Mouse (Mus musculus) c-Kit-positive CD71-positive TER-119-negative erythroid progenitor cells, embryonic 14.5 days (primary cell): ENCODE results near the gene Ddx1.

Experiments
- DNase-seq: peaks from one replicate; pipeline ENCODE4 v3.0.0-alpha.2; 2013; ENCODE audit warnings: low read depth

The Ddx1 gene

DNA sequence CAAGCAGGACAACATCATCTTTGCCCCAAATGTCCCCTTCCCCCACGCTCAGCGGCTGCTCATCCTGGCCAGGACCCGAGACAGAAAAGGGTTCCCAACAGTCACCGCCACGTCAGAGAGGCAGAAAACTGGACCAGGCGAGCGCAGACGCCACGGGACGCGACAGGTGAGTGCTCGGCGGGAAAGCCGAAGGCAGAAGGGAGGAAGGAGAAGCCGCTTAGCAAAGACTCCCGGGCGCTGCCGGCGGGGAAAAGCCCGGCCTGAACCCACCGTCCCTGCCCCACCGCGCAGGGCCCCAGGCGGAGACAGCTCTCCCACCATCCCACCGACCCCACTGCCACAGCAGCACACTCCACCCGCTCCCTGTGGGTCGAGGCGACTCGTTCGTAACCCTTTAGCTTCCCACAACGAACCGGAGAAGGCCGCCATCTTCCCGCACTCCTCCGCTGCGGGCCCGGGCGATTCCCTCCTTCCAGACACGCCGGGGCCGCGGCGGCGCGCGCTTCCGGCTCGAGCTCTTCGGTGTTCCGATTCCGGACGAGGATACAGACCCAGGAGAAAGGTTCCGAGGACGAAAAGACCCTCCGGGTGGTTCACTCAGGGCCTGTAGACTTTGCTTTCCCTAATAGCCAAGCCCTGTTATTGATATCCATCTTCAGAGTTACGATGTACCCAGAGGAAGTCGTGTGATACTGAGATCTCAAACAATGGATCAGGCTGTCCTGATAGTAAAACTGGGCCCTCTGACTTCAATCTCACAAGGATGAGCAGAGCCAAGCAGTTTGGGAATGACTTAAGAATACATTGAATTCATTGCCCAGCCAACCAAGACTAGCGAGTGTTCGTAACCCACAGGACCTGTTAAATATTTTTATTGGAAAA lies at the start of gene Ddx1:
Gene Ddx1, minus strand, starts transcription at position 523 of the 882 bp plus-strand sequence.
- peak; percentile 75 for DNase-seq

- DNase-seq: no peak
Observed at GRCm38 (mm10) chr12:13293421-13293881, 44.4 kb upstream of the Ddx1 start.

DNA sequence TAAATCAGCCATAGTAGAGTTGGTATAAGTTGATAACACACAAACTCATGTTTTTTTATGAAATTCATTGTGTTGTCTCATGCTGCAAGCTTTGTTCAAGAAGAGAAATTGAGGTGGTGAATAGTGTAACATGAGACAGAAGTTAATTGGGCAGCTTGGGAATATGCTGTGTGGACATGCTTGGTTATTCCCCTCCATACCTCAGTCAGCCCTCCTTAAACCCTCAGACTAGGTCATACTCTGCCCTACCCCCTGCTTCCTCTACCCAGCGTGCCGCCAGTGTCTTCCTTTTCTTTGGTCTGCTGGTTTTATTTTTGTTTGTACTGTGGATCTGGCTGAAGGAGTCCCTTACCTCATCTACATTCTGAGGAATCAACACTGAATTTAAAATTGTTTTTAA lies 42.4 kb upstream of the Ddx1 start:
- DNase-seq: no peak

DNA sequence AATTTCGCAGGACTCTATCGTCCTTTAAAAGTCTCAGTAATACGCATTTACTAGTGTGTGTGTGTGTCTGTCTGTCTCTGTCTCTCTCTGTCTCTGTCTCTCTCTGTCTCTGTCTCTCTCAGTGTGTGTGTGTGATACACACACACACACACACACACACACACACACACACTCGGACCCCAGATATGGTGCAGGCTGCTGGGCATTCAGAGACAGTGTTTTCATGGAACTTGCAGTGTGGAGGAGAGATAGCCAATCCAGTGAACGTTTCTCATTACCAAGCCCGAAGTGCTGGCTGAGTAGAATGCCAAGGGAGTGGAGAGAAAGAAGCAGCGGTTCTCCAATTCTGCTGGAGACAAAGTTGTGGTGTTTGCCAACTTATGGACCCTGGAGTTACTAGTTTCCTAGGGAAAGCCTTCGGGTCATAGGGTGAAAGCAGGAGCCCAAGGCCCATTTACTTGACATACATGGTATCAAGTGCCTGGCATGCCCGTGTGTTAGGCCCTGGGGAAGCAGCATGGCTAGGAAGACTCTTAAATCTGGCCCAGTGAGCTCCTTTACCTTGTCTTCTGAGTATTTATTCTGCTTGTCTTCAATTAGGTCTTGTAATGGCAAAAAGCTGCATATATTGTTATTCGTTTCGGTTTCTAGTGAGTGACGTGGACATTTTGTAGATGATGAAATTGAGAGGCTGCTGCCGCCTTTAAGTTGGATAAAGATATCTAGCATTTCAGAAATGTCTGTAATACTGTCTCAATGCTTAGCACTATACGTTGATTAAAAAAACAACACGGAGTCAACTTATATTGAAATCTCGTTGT lies 20.8 kb upstream of the Ddx1 start:
- DNase-seq: no peak

DNA sequence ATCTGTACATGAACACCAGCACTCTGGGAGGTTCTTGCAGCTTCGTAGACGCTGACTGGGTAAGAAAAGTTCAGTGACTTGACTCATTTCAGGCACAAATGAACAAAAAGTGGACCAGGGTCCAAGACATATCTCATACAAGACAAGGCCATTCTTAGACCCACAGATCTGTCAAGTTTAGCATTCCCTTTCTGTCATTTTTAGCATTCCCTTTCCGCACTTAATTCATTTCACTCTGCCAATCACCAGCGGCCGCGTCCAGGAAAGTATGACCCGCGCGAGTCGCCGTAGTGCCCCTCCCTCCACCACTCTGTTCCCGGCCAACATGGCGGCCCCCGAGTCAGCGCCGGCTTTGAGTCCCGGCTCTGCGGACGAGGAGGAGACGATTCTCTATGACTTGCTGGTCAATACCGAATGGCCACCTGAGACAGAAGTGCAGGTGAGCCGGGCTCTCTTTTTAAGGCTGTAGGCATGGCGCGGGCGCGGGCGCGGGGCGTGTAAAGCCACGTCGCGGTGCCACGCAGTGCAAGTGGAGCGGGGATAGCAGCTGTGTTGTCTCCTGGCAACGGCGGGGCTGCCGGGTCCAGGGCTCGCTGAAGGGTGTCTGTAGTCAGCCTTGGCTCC lies 19.9 kb upstream of the Ddx1 start, which contains the start of gene Nbas:
Gene Nbas, plus strand, starts transcription at position 308 of the 624 bp plus-strand sequence.
- DNase-seq: peak; percentile 62

- DNase-seq: no peak
Observed at GRCm38 (mm10) chr12:13268412-13268811, 19.4 kb upstream of the Ddx1 start.

DNA sequence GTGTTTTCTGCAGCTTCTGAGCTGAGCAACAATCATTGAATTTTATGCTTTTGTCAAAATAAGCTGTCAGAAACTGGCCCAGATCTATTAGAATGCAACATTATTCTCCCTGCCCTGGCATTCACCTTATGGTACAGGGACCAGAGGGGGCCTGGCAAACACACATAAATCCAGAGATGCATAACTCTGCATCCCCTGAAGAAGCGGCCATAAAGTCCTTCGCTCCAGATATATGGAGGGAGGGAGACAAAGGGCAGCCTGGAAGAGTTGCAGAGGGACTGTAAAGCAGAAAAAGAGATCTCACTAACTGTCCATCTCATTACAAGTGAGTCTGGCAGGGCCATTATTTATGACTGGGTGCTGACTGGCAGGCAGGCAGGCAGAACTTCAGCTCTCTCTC lies 6.7 kb upstream of the Ddx1 start:
- DNase-seq: no peak

- DNase-seq: no peak
Observed at GRCm38 (mm10) chr12:13255068-13255467, 6.1 kb upstream of the Ddx1 start.

DNA sequence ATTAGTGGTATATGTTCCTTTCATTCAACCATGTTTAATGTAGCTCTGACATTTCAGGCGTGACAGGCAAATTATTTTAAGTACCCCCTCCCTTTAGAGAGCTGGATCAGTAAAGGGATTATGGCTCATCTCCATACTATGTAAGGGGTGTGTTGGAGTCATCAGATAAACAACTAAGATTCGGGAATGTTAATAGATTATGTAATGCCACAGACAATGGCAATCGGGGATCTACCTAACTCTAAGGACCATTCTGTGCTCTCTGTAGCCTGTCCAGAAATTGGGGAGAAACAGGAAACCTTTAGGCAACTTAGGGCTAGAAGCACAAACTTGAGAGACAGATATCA lies 533 bp upstream of the Ddx1 start:
- no peak for DNase-seq

DNA sequence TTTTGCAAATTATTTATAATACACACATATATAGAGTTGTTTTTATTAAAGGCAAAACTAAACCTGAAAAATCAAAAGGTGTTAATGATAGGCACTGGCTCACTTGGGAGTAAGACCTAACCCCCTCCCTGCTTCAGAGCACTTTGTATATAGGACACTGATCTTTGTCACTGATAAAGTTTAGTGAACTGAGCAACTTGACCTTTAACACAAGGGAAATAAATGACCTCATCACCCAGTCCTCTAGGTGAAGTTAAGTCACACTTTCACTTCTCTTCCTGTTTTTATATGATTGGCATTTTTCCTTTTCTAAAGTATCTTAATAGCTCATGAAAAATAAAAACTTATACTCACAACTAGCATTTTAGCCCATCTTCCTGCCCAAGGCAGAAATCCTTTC lies 6.6 kb downstream of the Ddx1 start:
- DNase-seq: no peak

GRCm38 (mm10) chr12:13218101-13218514 lies 30.9 kb downstream of the Ddx1 start:
- no peak for DNase-seq

DNA sequence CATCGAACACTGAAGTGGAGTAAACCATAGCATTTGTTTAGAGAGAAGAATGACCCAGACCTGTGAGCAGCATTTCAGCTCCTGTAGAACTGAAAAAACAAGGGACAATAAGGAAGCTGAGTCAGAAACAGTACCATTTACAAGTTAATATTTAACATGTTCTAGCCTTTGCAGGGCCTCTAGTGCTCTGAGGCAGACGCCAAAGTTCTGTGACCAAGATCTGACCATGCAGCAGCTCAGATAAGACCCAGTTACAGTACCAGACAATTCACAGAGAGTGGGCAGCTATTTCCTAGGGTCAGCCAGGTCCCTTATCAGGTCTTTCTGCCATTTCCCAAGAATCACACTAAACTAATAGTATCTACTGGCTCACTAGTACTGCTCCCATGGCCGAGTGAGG lies 31.4 kb downstream of the Ddx1 start:
- DNase-seq: no peak

GRCm38 (mm10) chr12:13216501-13217103 lies 32.4 kb downstream of the Ddx1 start:
- no peak for DNase-seq

GRCm38 (mm10) chr12:13214345-13215278 lies 34.4 kb downstream of the Ddx1 start:
- peak; percentile 64 for DNase-seq

GRCm38 (mm10) chr12:13211746-13212482 lies 37.1 kb downstream of the Ddx1 start:
- no peak for DNase-seq

DNA sequence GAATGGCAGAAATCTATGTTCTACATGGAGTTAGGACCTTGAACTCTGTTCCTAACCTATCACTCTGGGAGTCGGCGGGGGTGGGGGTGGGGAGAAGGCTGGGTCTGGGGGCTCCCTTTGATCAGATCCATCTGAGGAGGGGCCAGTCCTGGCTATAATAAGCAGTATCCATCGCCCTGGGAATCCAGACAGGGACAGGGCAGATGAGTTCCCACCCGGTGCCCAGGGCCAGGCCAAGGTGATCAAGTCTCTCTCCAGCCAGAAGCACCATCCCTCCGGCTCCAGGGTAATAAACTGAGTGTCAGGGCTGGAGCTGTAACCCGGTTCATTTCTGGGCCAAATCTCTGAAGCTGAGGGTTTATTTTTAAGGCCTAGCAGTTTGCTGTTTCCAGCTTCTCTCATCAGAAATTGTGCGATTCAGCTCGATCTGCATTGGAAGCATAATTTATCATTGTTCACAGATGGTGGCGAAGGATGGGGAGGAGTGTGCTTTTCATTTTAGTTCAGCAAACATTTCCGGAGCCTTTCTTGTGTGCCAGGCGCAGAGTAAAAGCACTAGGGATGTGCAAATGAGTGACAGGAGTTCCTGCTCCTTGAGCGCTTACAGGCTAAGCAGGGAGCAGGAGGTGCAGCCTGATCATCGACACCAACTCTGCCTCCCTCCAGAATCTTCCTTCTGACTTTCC lies 39.2 kb downstream of the Ddx1 start:
- DNase-seq: no peak

DNA sequence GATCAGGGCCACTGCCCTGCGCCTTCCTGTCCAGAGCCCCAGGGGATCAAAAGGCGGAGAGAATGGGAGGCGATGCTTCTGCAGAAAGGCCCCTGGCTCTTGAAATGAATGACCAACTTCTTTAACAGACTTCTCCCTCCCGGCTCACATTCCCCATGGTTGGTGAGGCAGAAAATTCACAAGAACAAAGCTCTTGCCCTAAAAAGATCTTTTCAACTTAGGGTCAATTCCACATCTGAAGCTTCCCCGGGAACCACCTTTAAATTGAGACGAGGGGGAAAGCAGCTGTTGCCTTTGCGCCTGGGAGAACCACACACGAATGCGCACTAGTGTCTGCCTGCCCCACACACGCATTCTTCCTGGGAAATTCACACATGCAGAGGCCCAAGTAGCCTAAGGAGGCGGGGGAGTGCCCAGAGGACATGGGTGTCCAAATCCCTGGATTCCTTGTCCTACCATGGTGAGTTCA lies 40.0 kb downstream of the Ddx1 start:
- no peak for DNase-seq

GRCm38 (mm10) chr12:13208517-13208916 lies 40.5 kb downstream of the Ddx1 start:
- no peak for DNase-seq

DNA sequence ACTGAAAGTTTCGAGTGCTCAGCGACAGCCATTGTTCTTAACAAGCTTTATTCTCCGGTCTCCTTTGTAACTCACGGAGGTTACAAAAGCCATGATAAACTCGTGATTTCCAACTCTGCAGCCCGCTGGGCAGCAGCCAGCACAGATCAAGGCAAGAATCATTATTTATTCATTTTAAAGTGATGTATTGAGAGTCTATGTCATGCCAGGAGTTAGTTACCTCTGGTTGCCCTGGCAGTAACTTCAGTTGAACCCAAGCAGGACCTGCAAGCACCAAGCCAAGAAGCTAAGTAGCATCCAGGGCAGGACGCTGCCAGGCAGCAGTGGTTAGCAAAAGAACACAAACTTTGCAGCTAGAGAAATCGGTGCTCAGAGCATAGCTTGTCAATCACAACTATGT lies 41.9 kb downstream of the Ddx1 start:
- no peak for DNase-seq

DNA sequence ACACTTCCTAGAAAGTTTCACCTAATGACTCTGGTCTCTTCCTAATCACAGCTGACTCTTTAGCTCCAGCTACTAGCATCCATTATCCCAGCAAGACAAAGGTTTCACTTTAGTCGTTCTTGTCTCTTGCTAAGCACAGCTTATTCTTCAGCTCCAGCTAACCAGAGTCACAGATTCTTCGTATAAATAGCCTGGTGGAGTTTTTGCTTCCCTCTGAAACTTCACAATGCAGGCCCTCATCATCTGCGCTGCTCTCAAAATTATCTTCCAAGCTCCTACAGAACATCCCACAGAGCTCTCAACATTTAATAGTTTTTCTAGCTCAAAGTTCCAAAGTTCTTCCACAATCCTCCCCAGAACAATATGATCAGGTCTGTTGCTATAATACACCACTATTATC lies 43.3 kb downstream of the Ddx1 start:
- DNase-seq: no peak
